Mouse (Mus musculus): Measurements from ENCODE around the gene Slc2a10.

The Slc2a10 gene

GRCm38 (mm10) chr2:165563298-165564058 lies 59.9 kb downstream of the Slc2a10 start:
- peak; percentile 7 to 11 for DNase-seq

- no peak for DNase-seq
Measured at GRCm38 (mm10) chr2:165564101-165564500, 60.5 kb downstream of the Slc2a10 start.

DNA sequence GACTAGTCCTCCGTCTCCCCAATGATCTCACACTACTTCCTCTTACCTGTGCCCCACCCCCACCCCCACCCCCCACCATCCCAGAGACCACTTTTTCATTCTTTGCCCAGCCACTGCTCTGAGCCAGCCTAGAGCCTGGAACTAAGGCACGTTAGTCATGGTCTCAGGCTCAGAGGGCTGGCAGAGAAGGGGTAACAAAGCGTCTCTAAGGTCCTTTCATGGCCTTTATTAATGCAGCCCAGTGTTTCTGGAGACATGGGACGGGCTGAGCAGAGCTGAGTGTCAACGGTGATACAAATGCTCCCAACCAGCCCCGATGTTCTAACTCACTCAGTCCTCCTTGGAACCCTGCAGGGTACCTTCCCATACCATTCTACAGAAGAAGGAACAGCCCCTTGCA lies 61.0 kb downstream of the Slc2a10 start:
- DNase-seq: no peak

DNA sequence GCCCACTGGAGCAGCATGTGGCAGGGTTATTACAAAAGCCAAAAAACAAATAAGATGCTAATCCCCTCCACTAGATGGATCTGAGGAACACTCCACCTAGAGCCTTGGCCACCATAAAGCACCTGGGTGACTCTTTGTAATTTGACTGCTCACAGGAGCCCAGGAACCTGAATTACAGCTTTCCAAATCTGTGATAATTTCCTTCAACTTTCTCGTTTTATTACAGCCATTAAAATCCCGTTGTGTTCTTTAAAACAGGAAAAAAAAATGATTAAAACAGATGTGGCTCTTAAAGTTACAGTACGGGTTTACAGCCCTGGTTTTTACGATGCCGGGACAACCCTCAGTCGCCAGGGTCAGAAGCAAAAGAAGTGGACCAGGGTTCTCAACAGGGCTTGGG lies 63.3 kb downstream of the Slc2a10 start:
- no peak for DNase-seq

GRCm38 (mm10) chr2:165567820-165568219 lies 64.2 kb downstream of the Slc2a10 start:
- no peak for DNase-seq

GRCm38 (mm10) chr2:165568911-165569310 lies 65.3 kb downstream of the Slc2a10 start:
- DNase-seq: no peak
